Mouse (Mus musculus): Measurements from ENCODE around the gene Rhot2. TPM values are rescaled to one million over a fixed set of nuclear protein-coding genes. Genes with fewer than 3 reads are reported as not detected.

Rhot2 gene
- total RNA-seq, 2 experiments from 2014 or later = 80.4 to 86.5 TPM

GRCm38 (mm10) chr17:25843122-25843521 is 1.5 kb downstream of the Rhot2 start:
- intact Hi-C loops (cut with DNase I) = no loop called here

GRCm38 (mm10) chr17:25842509-25842908 is 2.1 kb downstream of the Rhot2 start:
- DNase-seq = no peak
- intact Hi-C loops (cut with DNase I) = no loop called here

More at GRCm38 (mm10) chr17:25843122-25843521, 1.5 kb downstream of the Rhot2 start:
- DNase-seq = no peak

- intact Hi-C loops (cut with DNase I) = no loop called here
- no peak for DNase-seq
Observed at GRCm38 (mm10) chr17:25841117-25841880, 3.4 kb downstream of the Rhot2 start, which contains the start of gene Gm20683. Gene Gm20683 (minus strand): TSS chr17:25841763.

GRCm38 (mm10) chr17:25840519-25840918 is 4.1 kb downstream of the Rhot2 start:
- no peak for DNase-seq
- intact Hi-C loops (cut with DNase I) = no loop called here

GRCm38 (mm10) chr17:25839455-25840235 is 5.0 kb downstream of the Rhot2 start:
- no peak for DNase-seq
- intact Hi-C loops (cut with DNase I) = no loop called here

- no peak for DNase-seq
- intact Hi-C loops (cut with DNase I) = no loop called here
Observed at GRCm38 (mm10) chr17:25838904-25839303, 5.7 kb downstream of the Rhot2 start.

- DNase-seq = no peak
- intact Hi-C loops (cut with DNase I) = no loop called here
Observed at GRCm38 (mm10) chr17:25837533-25837932, 7.1 kb downstream of the Rhot2 start.

GRCm38 (mm10) chr17:25837076-25837410 is 7.6 kb downstream of the Rhot2 start, which contains the start of gene Rhbdl1:
Gene Rhbdl1 (minus strand): TSS chr17:25837295.
- intact Hi-C loops (cut with DNase I) = no loop called here
- DNase-seq = peak; percentile 80 to 84

GRCm38 (mm10) chr17:25836397-25837075 is 8.1 kb downstream of the Rhot2 start:
- no peak for DNase-seq
- intact Hi-C loops (cut with DNase I) = no loop called here

- intact Hi-C loops (cut with DNase I) = no loop called here
Observed at GRCm38 (mm10) chr17:25835816-25836215, 8.8 kb downstream of the Rhot2 start.

GRCm38 (mm10) chr17:25835301-25835700 is 9.3 kb downstream of the Rhot2 start:
- intact Hi-C loops (cut with DNase I) = no loop called here
- DNase-seq = no peak

More at GRCm38 (mm10) chr17:25835816-25836215, 8.8 kb downstream of the Rhot2 start:
- no peak for DNase-seq

- no peak for DNase-seq
- intact Hi-C loops (cut with DNase I) = no loop called here
Observed at GRCm38 (mm10) chr17:25834595-25835222, 9.9 kb downstream of the Rhot2 start.

GRCm38 (mm10) chr17:25833961-25834594 is 10.6 kb downstream of the Rhot2 start:
- peak; percentile 56 to 64 for DNase-seq
- intact Hi-C loops (cut with DNase I) = no loop called here

GRCm38 (mm10) chr17:25833291-25833663 is 11.4 kb downstream of the Rhot2 start, which contains the start of gene Stub1:
Gene Stub1 (minus strand): TSS chr17:25833404.
- DNase-seq = peak; percentile 95 to 96
- intact Hi-C loops (cut with DNase I) = no loop called here

GRCm38 (mm10) chr17:25832436-25833290 is 12.0 kb downstream of the Rhot2 start:
- peak; percentile 100 for DNase-seq
- intact Hi-C loops (cut with DNase I) = no loop called here

- peak in 1 of 2 experiments; percentile 50 for DNase-seq
- intact Hi-C loops (cut with DNase I) = no loop called here
Observed at GRCm38 (mm10) chr17:25831451-25832281, 13.0 kb downstream of the Rhot2 start.

GRCm38 (mm10) chr17:25830806-25831431 is 13.7 kb downstream of the Rhot2 start:
- no peak for DNase-seq
- intact Hi-C loops (cut with DNase I) = no loop called here

- no peak for DNase-seq
- intact Hi-C loops (cut with DNase I) = no loop called here
Observed at GRCm38 (mm10) chr17:25830200-25830753, 14.4 kb downstream of the Rhot2 start.
